Mouse (Mus musculus) midbrain, embryonic 14.5 days (tissue): Measurements from ENCODE around the gene Milr1. TPM values are rescaled to one million over a fixed set of nuclear protein-coding genes. Genes with fewer than 3 reads are reported as not detected.

ENCODE experiments used
- ATAC-seq: fragments of 200-750 bp; cut with Nextera tagmentation; 2 replicates; pipeline ENCODE4 v1.8.0; 2017; ENCODE audit warnings: moderate number of reproducible peaks, moderate library complexity; ENCODE audit not compliant: low FRiP score, low TSS enrichment
- DNase-seq: peaks from one replicate; pipeline ENCODE4 v3.0.0-alpha.2; 2015
- H3K27ac ChIP-seq: fragments of 300-500 bp; sonication (generic); replicated peaks from 2 replicates; pipeline ENCODE4 v1.5.1; 2014; ENCODE audit warnings: mild to moderate bottlenecking, low read depth, low read length, moderate library complexity
- H3K27me3 ChIP-seq: fragments of 300-500 bp; sonication (generic); 2 replicates; pipeline ENCODE4 v1.6.1; 2014; ENCODE audit warnings: low read length, control low read depth, mixed read lengths; ENCODE audit not compliant: control insufficient read depth, insufficient read depth
- H3K36me3 ChIP-seq: fragments of 300-500 bp; sonication (generic); 2 replicates; pipeline ENCODE4 v1.6.1; 2014; ENCODE audit warnings: low read length, control low read depth; ENCODE audit not compliant: control insufficient read depth, insufficient read depth
- H3K4me1 ChIP-seq: fragments of 300-500 bp; sonication (generic); 2 replicates; pipeline ENCODE4 v1.6.1; 2014; ENCODE audit warnings: mild to moderate bottlenecking, antibody characterized with exemption, low read length, control low read depth; ENCODE audit not compliant: control insufficient read depth, insufficient read depth
- H3K4me2 ChIP-seq: fragments of 300-500 bp; sonication (generic); 2 replicates; pipeline ENCODE4 v1.6.1; 2014; ENCODE audit warnings: mild to moderate bottlenecking, low read length, moderate library complexity
- H3K4me3 ChIP-seq: fragments of 300-500 bp; sonication (generic); replicated peaks from 2 replicates; pipeline ENCODE4 v1.5.1; 2014; ENCODE audit warnings: low read depth, low read length
- H3K9ac ChIP-seq: fragments of 300-500 bp; sonication (generic); replicated peaks from 2 replicates; pipeline ENCODE4 v1.6.1; 2014; ENCODE audit warnings: mild to moderate bottlenecking, low read length, moderate library complexity
- H3K9me3 ChIP-seq: fragments of 300-500 bp; sonication (generic); 2 replicates; pipeline ENCODE4 v1.6.1; 2016; ENCODE audit warnings: low read length, control low read depth, mixed read lengths; ENCODE audit not compliant: control insufficient read depth
- WGBS: fragments of 180-500 bp; shearing (Covaris S2); extraction: QIAGEN DNeasy Blood & Tissue Kit; methylation state at CpG from one replicate; pipeline ENCODE4 v1.1.7; 2014; 5-methylcytosine and 5-hydroxymethylcytosine counted together
- microRNA-seq: library from miRNA; unstranded; fragments of <30 nt; microRNA quantifications from one replicate; pipeline ENCODE4, GENCODE M21; 2016
- polyA plus RNA-seq: library from polyadenylated mRNA; unstranded; fragments of >200 nt; fragmentation: Nextera tagmentation; extraction: Ambion mirVana; gene quantifications from 2 replicates; pipeline ENCODE4 v1.2.1, GENCODE M21; 2014

Milr1 gene
- polyA plus RNA-seq, 1 experiment from 2014 or later, result 1.4 TPM

DNA sequence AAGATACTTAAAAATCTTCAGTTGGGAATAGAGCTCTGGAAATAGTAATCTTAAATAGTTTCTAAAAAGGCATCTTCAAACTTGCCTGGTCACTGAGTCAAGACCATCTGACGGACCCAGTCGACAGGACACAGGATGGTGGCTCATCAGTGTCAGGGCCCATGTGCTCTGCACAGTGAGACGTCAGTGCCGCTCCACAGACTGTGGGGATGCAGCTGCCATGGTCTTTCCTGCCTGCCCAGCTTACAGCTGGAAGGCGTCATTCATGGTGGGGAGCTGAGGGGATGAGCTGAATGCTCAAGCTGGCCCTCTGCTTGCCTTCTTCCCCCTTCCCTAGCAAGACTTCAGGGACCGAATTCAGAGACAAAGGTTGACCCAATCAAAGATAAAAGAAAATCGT, 65.3 kb downstream of the Milr1 start:
- H3K4me1 ChIP-seq, result peaks cover 5% of the 10 kb centered on the region; the same call in 1 of the 2 replicates
- H3K4me2 ChIP-seq, result no peak overlapping the region
- 75% methylated on average over 7 of the region's 7 CpGs for WGBS
- H3K4me3 ChIP-seq, result no peak overlapping the region
- H3K27ac ChIP-seq, result no peak overlapping the region
- no peak for ATAC-seq
- peaks cover 93% of the 10 kb centered on the region for H3K36me3 ChIP-seq
- H3K27me3 ChIP-seq, result no peaks in the 10 kb centered on the region
- H3K9ac ChIP-seq, result no peak overlapping the region
- no peaks in the 10 kb centered on the region for H3K9me3 ChIP-seq
- no peak for DNase-seq

GRCm38 (mm10) chr11:106817156-106817555, 66.1 kb downstream of the Milr1 start:
- Histone ChIP-seq H3K27ac (0 out of 2 replicates have a peak overlapping the region, but pooled peaks have one; percentile 3), H3K9ac (no peak overlapping the region)

DNA sequence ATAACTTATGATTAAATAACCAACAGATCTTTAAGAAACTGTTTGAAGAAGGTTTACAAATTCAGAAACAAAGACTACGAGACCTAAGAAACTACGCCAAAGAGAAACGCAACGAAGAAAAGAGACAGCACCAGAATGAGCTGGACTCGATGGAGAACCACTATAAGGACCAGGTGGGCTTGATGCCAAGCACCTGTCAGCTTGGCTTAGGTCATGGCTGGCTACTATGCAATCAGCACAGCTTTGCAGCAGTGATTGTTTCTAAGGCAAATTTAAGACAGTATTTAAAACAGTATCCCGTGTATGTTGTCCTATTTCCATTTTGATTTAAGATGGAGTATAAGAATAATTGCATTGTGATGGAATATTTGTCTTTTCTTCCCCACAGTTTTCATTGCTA, 66.8 kb downstream of the Milr1 start:
- H3K36me3 ChIP-seq, result peaks cover 87% of the 10 kb centered on the region
- ATAC-seq, result no peak
- no peak overlapping the region for H3K4me2 ChIP-seq
- no peak overlapping the region for H3K9ac ChIP-seq
- H3K27me3 ChIP-seq, result no peaks in the 10 kb centered on the region
- peak overlapping the region; percentile 10; the same call in 1 of the 2 replicates for H3K27ac ChIP-seq
- H3K4me3 ChIP-seq, result no peak overlapping the region
- peaks cover 5% of the 10 kb centered on the region; the same call in 1 of the 2 replicates for H3K4me1 ChIP-seq
- H3K9me3 ChIP-seq, result no peaks in the 10 kb centered on the region
- DNase-seq, result peak; percentile 45
- WGBS, result 81% methylated on average over 6 of the region's 6 CpGs

More at GRCm38 (mm10) chr11:106817156-106817555, 66.1 kb downstream of the Milr1 start:
- 85% methylated on average over 3 of the region's 3 CpGs for WGBS
- peaks cover 5% of the 10 kb centered on the region; the same call in 1 of the 2 replicates for H3K4me1 ChIP-seq
- DNase-seq, result no peak
- peaks cover 87% of the 10 kb centered on the region for H3K36me3 ChIP-seq
- no peaks in the 10 kb centered on the region for H3K27me3 ChIP-seq
- no peak overlapping the region for H3K4me2 ChIP-seq
- H3K4me3 ChIP-seq, result no peak overlapping the region
- H3K9me3 ChIP-seq, result no peaks in the 10 kb centered on the region
- ATAC-seq, result no peak

DNA sequence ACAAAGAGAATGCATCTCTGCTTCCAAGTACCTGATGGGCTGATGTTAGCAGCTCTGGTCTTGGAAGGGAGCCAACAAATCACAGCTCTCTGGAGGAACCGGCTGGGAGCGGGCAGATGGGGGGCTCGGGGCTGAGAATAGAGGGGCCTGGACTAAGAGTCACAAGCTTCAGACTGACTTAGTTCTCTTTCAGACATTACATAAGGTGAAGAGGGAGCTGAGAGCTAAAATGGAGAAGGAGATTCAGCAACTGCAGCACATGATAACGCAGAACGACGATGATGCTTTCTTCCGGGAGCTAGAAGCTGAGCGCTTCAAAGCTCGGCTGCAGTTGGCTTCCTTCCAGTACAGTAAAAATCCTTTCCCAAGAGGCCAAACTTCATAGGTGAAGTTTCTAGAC, 67.3 kb downstream of the Milr1 start:
- peak; percentile 79 for DNase-seq
- Histone ChIP-seq H3K27ac (peak overlapping the region; percentile 10; the same call in 1 of the 2 replicates), H3K4me3 (no peak overlapping the region), H3K36me3 (peaks cover 87% of the 10 kb centered on the region), H3K27me3 (no peaks in the 10 kb centered on the region), H3K9me3 (no peaks in the 10 kb centered on the region), H3K4me1 (peaks cover 5% of the 10 kb centered on the region; the same call in 1 of the 2 replicates), H3K9ac (no peak overlapping the region), H3K4me2 (no peak overlapping the region)
- ATAC-seq, result no peak
- WGBS, result 61% methylated on average over 9 of the region's 9 CpGs

Small RNA genes within 50 kb of the gene (microRNA-seq; reads per million reads assigned to microRNA genes)
- gene Gm25994 (not detected), gene Mir3064 (18.4 reads per million, percentile 39 among the genes with 10 or more reads in this experiment)

Other genes starting within 250 kb of the Milr1 start
- gene Tex2, start 137.8 kb upstream of the Milr1 start, polyA plus RNA-seq, result 27.3 and 29.1 TPM in 2 replicates
- gene Pecam1, start 598 bp upstream of the Milr1 start, polyA plus RNA-seq, result 9.7 and 14.8 TPM in 2 replicates
- 9.4 and 9.5 TPM in 2 replicates for gene Polg2, start 28.3 kb downstream of the Milr1 start, polyA plus RNA-seq
- 470 and 537 TPM in 2 replicates for gene Ddx5, start 38.0 kb downstream of the Milr1 start, polyA plus RNA-seq
- gene Cep95, start 38.0 kb downstream of the Milr1 start, polyA plus RNA-seq, result 13.9 and 14.4 TPM in 2 replicates
- 17.5 and 24.0 TPM in 2 replicates for gene Smurf2, start 169.5 kb downstream of the Milr1 start, polyA plus RNA-seq
- 127 and 206 TPM in 2 replicates for gene Kpna2, start 248.3 kb downstream of the Milr1 start, polyA plus RNA-seq